Mouse (Mus musculus) embryo, embryonic 9.5 days (tissue): ENCODE results near the gene Podxl.
A peak's percentile ranks its signal among the peaks of the same experiment; 100 is the strongest.

ENCODE experiments used
- DNase-seq: peaks from one replicate; pipeline ENCODE4 v3.0.0-alpha.2; 2017; ENCODE audit errors: extremely low spot score

The Podxl gene

GRCm38 (mm10) chr6:31563235-31564181 is at the start of gene Podxl:
Gene Podxl (minus strand): TSS chr6:31563981.
- peak; percentile 92 for DNase-seq

DNA sequence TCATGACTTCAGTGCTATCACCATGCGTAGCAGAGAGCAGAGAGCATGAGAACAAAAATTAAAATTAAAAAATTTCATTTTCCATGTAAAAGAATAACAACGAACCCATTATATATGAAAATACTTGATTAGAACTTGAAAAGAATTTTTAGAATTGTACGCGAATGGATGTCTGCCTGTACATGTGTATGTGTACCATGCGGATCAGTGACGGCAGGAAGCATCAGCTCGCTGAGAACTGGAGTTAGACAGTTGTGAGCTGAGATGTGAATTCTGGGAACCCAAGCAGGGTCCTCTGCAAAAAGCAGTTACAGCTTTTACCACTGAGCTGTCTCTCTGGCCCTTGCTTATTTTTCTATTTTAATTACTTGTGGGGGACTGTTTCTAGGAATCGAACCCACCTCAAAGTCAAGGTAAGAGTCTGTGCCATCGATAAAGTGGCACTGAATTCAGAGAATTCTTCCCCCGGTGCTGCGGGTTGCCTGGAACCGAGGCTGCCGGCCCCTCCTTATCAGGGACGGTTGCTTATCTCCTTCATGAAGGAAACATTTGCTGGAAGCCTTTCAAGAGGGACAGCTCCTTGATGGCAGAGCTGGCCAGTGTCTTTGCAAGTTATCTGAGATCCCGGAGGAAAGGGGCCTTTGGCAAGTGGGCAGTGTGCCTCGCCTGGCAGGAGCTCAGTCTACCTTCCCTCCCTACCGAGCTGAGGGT is 48.9 kb upstream of the Podxl start:
- no peak for DNase-seq

DNA sequence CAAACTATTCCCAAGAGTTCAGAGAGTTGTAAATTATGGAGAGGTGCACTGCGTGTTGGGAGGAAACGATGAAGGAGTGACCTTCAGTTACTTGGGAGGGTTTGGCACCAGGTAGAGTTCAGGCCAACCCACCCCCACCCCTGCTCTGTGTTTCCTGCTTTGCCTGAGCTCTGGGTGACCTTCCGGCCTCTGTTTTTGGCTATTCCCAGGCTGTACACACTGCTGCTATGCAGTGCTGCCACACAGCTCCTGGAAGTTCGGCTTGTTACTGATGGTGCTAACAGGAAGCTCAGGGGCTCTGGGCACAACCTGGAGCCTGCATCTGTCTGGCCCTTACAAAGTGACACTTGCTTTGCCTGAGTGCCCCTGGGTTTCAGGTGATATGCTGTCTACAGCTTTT is 42.6 kb upstream of the Podxl start:
- DNase-seq: no peak

DNA sequence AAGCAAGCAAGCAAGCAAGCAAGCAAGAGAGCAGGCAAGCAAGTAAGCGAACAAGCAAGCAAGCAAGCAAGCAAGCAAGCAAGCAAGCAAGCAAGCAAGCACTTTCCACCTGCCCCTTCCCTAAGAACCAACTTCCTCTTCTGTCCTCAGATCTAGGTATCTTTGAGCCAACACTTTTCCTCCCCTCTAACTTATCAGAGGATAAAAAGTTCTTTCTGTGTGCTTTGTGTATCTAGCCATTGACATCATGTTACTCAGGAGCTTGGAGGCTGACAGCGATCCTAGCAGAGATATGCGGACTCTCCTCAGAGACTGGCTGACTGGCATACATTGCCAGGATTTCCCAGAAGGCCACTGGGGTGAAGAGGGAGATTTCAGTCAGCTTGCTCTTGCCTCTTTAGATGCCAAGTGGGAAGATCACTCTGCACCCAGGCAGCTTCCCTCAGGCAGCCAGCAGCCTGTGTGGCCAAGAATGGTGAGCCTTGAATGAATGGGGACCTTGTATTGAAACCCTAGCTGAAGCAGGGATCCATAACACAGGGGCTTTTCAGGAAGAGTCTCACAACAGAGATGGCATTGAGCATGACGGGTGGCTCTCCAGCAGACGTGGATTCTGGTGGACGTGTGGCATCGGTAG is 41.0 kb upstream of the Podxl start:
- no peak for DNase-seq

DNA sequence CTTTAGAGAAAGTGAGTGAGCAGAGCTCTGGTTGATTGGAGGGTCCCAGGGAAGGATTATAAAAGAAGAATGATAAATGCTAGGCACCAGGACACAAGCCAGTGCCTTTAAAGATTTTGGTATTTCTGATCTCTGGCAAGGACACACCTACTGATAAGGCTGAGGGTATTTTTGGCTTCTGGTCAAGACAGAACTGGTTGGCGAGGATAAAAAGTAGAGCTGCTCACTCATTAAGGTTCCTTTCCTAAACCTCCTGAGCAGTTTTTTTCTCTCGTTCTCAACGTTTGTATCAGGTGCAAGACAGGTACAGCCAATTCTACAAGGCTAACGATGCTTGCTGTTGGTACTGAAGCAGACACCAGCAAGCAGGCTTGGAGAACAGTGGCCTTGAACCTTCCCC is 38.7 kb upstream of the Podxl start:
- DNase-seq: no peak

DNA sequence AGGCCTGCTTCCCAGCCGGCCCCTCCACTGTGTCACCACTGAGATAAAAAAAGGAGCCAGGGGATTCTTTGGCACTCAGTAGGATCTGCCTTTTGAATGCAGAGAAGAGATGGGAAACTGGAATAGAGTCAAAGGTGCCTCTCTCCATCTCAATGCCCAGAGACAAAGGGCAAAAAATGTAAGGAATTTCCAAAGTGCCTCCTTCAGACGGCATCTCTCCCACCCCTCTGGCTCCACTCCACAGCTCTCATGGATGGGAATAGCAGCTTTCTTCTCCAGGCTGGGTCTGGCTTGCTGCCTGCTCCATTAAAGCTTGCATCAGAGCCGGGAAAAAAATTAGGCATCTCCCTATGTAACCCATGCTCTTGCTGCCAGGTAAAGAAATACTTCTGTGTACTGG is 37.4 kb upstream of the Podxl start:
- no peak for DNase-seq

GRCm38 (mm10) chr6:31599863-31600262 is 36.1 kb upstream of the Podxl start:
- no peak for DNase-seq

- no peak for DNase-seq
Observed at GRCm38 (mm10) chr6:31598349-31598911, 34.6 kb upstream of the Podxl start.

DNA sequence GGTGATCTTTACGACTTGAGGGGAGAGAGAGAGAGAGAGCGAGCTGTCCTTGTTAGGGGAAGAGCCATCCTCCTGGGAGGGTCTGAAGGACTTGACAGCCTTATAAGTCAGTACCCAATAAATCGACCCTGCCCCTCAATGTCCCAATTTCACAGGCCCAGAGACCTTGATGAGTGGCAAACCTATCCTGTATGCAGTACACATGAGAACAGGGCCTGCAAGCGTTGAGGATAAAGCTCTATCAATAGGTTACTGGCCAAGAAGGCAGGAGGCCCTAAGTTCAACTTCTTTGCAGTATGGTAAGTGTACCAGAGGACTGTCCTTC is 33.3 kb upstream of the Podxl start:
- no peak for DNase-seq

- peak; percentile 75 for DNase-seq
Observed at GRCm38 (mm10) chr6:31596346-31597135, 32.8 kb upstream of the Podxl start.

GRCm38 (mm10) chr6:31592579-31593238 is 28.9 kb upstream of the Podxl start:
- DNase-seq: no peak

DNA sequence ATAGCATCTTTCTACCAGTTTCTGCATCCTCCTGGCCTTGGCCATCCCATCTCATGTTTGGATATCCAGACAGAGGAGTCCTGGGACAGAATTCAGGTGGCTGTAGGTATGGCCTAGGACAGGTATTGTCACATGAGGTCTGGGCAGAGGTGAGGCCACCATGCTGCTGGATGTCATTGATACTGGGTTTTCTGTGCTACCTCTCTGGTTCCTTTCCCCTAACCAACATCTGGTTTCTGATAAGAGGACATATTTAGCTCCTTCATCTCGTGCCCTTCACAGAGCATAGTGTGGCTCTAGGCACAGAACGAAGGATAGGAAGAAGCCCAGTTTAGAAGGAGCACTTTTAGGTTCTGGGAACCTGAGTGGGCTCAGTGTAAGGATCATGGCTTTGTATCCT is 28.3 kb upstream of the Podxl start:
- no peak for DNase-seq

DNA sequence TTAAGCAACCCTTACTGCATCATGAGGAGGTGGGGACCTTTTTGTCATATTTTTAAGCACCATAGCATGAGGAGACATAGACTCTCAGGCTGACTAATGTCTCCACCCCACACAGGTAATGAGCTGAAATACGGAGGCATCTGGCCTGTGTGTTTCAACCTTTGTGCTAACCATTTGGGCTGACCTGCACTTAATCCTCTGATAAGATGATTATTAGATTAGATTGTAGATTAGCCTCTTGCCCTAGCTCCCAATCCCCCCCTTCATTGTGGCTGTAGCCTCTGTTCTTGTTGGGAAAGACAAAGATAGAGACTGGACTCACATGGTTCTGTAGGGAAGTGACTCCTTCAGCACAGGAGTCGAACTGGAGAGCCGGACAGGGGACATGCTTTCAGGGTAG is 27.9 kb upstream of the Podxl start:
- DNase-seq: no peak

- no peak for DNase-seq
Observed at GRCm38 (mm10) chr6:31590754-31591153, 27.0 kb upstream of the Podxl start.

- no peak for DNase-seq
Observed at GRCm38 (mm10) chr6:31589268-31589667, 25.5 kb upstream of the Podxl start.

DNA sequence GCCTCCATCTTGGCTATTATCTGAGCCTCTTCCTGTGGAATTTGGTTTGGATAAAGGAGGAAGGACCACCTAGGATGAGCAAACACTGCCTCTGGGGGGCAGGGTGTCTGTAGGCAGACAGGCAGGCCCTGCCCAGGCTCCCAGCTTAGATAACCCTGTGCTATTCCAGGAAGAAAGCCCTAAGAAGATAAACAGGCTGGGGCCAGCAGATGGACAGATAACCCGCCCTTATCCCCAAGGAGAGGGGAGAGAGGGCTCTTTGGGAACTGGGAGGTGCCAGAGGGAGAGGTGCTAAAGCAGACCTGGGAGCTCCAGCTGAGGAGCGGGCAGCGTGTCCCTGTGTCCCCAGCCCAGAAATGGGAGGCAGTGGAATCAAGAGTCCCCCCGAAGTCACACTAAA is 23.9 kb upstream of the Podxl start:
- peak; percentile 16 for DNase-seq

- no peak for DNase-seq
Observed at GRCm38 (mm10) chr6:31586127-31586526, 22.3 kb upstream of the Podxl start.

- no peak for DNase-seq
Observed at GRCm38 (mm10) chr6:31576151-31576550, 12.4 kb upstream of the Podxl start.

GRCm38 (mm10) chr6:31575063-31575462 is 11.3 kb upstream of the Podxl start:
- no peak for DNase-seq

GRCm38 (mm10) chr6:31571459-31571858 is 7.7 kb upstream of the Podxl start:
- no peak for DNase-seq

- no peak for DNase-seq
Observed at GRCm38 (mm10) chr6:31568070-31568595, 4.4 kb upstream of the Podxl start.
